Mouse (Mus musculus) spleen, adult 2 months (tissue): ENCODE measurements around the gene Prex1. TPM values are rescaled to one million over a fixed set of nuclear protein-coding genes. Genes with fewer than 3 reads are reported as not detected.

Experiments used
- DNase-seq, 2 experiments: peaks; one replicate each; pipeline versions ENCODE4 v3.0.0 to v3.0.0-alpha.2; 2012 to 2021; ENCODE audit warnings: low spot score in 2 of 2, low read depth in 1 of 2
- H3K27ac ChIP-seq: fragments of 200-500 bp; 2 replicates; pipeline ENCODE4 v1.5.1; 2012; ENCODE audit warnings: low read length, inconsistent platforms; ENCODE audit not compliant: insufficient read depth
- H3K27me3 ChIP-seq: fragments of 200-500 bp; 2 replicates; pipeline ENCODE4 v1.6.1; 2012; ENCODE audit warnings: mild to moderate bottlenecking, moderate library complexity, low read length, inconsistent platforms; ENCODE audit not compliant: control insufficient read depth, insufficient read depth
- H3K36me3 ChIP-seq: fragments of 200-500 bp; 2 replicates; pipeline ENCODE4 v1.6.1; 2012; ENCODE audit warnings: mild to moderate bottlenecking, low read length, inconsistent platforms; ENCODE audit not compliant: control insufficient read depth, insufficient read depth
- H3K4me1 ChIP-seq: fragments of 200-500 bp; 2 replicates; pipeline ENCODE4 v1.6.1; 2011; ENCODE audit warnings: inconsistent platforms; ENCODE audit not compliant: control insufficient read depth, insufficient read depth, insufficient read length
- H3K4me3 ChIP-seq: fragments of 200-500 bp; 2 replicates; pipeline ENCODE4 v1.5.1; 2011; ENCODE audit warnings: mild to moderate bottlenecking, inconsistent platforms; ENCODE audit not compliant: insufficient read depth, insufficient read length; ENCODE audit errors: extremely low read depth
- CTCF ChIP-seq: fragments of 200-500 bp; IDR thresholded peaks from 2 replicates; pipeline ENCODE4 v1.5.1; 2011; ENCODE audit warnings: mild to moderate bottlenecking, inconsistent platforms; ENCODE audit not compliant: insufficient read depth, insufficient read length, insufficient replicate concordance; ENCODE audit errors: extremely low read depth
- POLR2A ChIP-seq: fragments of 200-500 bp; IDR thresholded peaks from 2 replicates; pipeline ENCODE4 v1.6.1; 2011; ENCODE audit warnings: low read depth, low read length, inconsistent platforms
- WGBS: fragments of 180-500 bp; shearing (Covaris S2); methylation state at CpG from one replicate; pipeline ENCODE4 v1.1.7; 2018; 5-methylcytosine and 5-hydroxymethylcytosine counted together
- polyA plus RNA-seq: library from polyadenylated mRNA; depleted of rRNA; stranded (reverse); fragments of >200 nt; gene quantifications from 2 replicates; pipeline ENCODE4 v1.2.3, GENCODE M21; 2012

Prex1 gene
- polyA plus RNA-seq, 1 experiment: 123 TPM

DNA sequence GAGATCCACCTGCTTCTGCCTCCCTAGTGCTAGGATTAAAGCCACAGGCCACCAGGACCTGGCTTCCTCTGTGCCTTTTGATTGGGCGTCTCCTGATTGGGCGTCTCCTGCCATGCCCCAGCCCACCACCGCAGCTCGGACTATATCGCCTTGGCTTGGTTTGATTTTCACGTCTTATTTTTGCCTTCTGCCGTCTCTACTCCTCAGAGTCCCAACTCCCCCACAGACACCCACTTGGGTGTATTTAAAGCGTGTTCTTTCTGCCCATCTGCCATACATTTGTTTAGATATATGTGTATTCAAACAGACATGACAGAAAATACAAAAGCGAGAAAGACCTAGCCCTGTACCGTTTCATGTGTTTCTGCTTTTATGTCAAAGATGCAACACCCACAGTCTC is 14.2 kb upstream of the Prex1 start:
- 87% methylated on average over 10 of the region's 10 CpGs for WGBS
- no peak overlapping the region for H3K4me3 ChIP-seq
- H3K27ac ChIP-seq: no peak overlapping the region
- no peak for DNase-seq
- H3K4me1 ChIP-seq: peaks cover 6% of the 10 kb centered on the region; the same call in 1 of the 2 replicates
- no peaks in the 10 kb centered on the region for H3K36me3 ChIP-seq
- TF ChIP-seq CTCF: no peak
- TF ChIP-seq POLR2A: no peak
- no peaks in the 10 kb centered on the region for H3K27me3 ChIP-seq

DNA sequence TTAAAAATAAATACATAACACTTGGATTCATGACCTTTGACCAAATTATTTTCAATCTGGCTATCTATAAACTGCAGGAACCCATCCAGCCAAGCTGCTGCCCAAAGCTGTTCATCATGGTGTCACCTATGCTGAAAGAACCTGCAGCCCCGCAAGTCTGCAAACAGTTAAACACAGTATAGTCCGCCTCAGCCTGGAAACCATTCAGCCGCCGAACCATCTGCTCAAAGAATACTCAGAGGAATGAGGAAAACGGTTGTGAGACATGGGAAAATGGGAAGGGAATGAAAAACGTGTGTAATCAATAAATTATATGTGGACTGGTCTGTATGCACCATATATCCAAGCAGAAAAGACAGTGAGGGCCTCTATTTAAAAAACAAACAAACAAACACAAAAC is 13.3 kb upstream of the Prex1 start:
- DNase-seq: no peak
- H3K4me1 ChIP-seq: no peaks in the 10 kb centered on the region
- H3K36me3 ChIP-seq: no peaks in the 10 kb centered on the region
- H3K4me3 ChIP-seq: no peak overlapping the region
- no peaks in the 10 kb centered on the region for H3K27me3 ChIP-seq
- WGBS: 87% methylated on average over 6 of the region's 6 CpGs
- TF ChIP-seq POLR2A (no peak), CTCF (no peak)
- no peak overlapping the region for H3K27ac ChIP-seq

DNA sequence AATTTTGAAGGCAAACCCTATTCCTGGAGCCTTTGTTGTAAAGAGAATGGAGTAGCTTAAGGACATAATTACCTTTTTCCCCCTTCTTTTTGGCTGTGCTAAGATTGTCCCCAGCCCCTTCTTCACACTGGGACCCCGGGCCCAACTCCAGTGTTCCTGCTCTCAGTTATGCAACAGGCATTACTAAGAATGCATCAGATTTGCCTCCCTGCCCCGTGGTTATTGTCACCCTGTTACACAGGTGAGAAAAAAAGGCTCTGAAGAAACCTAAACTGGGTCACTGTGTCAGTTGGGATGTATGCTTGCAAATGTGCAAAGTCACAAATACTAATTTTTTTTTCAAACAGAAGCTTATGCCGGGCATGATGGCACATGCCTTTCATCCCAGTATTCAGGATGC is 6.8 kb upstream of the Prex1 start:
- Histone ChIP-seq H3K36me3 (no peaks in the 10 kb centered on the region), H3K4me3 (no peak overlapping the region), H3K27me3 (no peaks in the 10 kb centered on the region), H3K4me1 (peaks cover 15% of the 10 kb centered on the region; the same call in 1 of the 2 replicates), H3K27ac (no peak overlapping the region)
- no peak for DNase-seq
- 81% methylated on average over 3 of the region's 3 CpGs for WGBS
- TF ChIP-seq POLR2A: no peak

DNA sequence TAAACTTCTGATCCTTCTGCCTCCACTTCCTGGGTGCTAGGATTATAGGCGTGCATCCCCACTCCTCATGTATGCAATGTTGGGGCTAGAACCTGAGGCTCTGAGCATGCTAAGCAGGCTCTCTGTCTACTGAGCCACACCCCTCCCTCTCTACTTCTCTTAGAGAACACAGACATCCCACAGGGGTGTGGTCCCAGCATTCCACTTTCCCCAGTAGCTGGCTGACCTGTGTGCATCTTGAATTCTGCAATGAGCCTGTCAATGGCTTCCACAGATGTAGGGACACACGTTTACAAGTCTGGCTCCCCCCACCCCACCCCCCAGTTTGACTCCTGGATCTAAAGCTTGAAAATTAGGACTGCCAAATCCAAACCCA is 6.3 kb upstream of the Prex1 start:
- 74% methylated on average over 2 of the region's 2 CpGs for WGBS
- H3K27ac ChIP-seq: 0 out of 2 replicates have a peak overlapping the region, but pooled peaks have one; percentile 29
- H3K4me3 ChIP-seq: no peak overlapping the region
- H3K4me1 ChIP-seq: peaks cover 15% of the 10 kb centered on the region; the same call in 1 of the 2 replicates
- H3K36me3 ChIP-seq: no peaks in the 10 kb centered on the region
- DNase-seq: no peak
- no peaks in the 10 kb centered on the region for H3K27me3 ChIP-seq
- no peak for TF ChIP-seq CTCF
- no peak for TF ChIP-seq POLR2A

DNA sequence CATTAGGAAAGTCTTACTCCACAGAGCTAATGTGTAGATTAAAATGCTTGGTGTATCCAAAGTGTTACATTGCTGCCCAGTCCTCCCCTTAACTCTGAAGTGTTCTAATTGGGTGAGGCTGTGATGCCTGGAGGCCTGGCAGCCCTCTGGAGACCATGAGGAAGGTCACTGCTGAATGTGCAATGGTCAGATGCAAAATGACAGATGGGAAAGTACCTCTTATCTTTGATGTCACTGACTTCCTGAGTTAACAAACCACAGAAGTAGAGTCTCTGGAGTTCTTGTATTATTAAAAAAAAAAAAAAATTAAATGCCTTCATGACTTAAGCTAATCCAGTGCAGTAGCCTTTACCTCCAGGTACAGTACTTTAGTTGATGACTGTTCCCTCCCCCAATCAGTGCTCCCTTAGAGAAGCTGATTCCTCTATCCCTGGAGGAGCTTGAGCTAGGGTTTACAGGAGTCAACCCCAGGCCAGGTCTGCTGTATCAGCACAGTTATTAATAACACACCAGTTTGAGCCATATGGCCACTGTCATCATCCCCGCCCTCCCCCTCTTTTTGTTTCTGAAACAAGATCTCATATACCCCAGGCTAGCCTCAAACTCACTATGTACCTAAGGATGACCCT is 5.8 kb upstream of the Prex1 start:
- H3K27me3 ChIP-seq: no peaks in the 10 kb centered on the region
- H3K4me1 ChIP-seq: peaks cover 17% of the 10 kb centered on the region; the same call in 1 of the 2 replicates
- DNase-seq: no peak
- TF ChIP-seq CTCF: no peak
- no peak for TF ChIP-seq POLR2A
- no peak overlapping the region for H3K4me3 ChIP-seq
- 96% methylated on average over 1 of the region's 1 CpGs for WGBS
- H3K36me3 ChIP-seq: no peaks in the 10 kb centered on the region
- peak overlapping the region; percentile 29; the same call in 1 of the 2 replicates for H3K27ac ChIP-seq

DNA sequence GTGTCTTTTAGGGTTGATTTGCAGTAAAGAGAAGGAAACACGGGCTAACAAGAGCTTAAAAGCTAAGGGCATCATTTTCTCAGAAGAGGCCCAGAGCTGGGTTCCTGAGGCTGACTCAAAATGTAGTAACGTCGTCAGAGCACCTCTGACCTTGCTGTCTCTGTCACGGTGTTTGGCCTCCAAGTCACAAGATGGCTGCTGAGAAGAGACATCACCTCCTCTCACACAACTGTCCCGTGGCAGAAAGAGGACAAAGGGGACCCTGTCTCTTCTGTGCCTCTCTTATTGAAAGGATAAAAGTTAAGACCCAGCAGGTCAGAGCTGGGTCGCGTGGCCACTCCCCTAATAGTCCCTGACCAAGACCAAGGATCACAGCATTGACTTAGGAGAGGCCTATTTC is 2.4 kb upstream of the Prex1 start:
- no peaks in the 10 kb centered on the region for H3K27me3 ChIP-seq
- TF ChIP-seq CTCF: no peak
- no peak for TF ChIP-seq POLR2A
- H3K4me1 ChIP-seq: peaks cover 30% of the 10 kb centered on the region; the same call in 1 of the 2 replicates

DNA sequence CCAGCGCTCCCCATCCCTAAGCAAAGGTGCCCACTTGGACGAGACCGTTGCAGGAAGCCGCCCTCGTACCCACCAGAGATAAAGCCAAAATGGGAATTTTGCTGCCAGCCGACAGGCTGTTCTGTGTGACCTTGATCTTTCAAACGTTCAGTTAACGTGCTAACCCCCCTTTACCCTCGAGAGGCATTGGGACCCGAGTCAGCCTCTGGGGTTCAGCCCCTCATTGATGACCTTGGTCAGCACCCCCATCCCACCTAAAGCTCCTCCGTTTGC is 731 bp upstream of the Prex1 start:
- Histone ChIP-seq H3K4me3 (peak overlapping the region; percentile 77), H3K36me3 (no peaks in the 10 kb centered on the region), H3K4me1 (peaks cover 37% of the 10 kb centered on the region; the same call in 1 of the 2 replicates), H3K27ac (peak overlapping the region; percentile 74; the same call in 1 of the 2 replicates), H3K27me3 (no peaks in the 10 kb centered on the region)
- no peak for DNase-seq
- 9% methylated on average over 11 of the region's 11 CpGs for WGBS
- no peak for TF ChIP-seq CTCF
- TF ChIP-seq POLR2A: no peak

More for the DNA sequence above, 2.4 kb upstream of the Prex1 start:
- WGBS: 92% methylated on average over 7 of the region's 7 CpGs
- no peak for DNase-seq
- H3K27ac ChIP-seq: no peak overlapping the region
- no peaks in the 10 kb centered on the region for H3K36me3 ChIP-seq
- H3K4me3 ChIP-seq: no peak overlapping the region
